Mouse (Mus musculus): ENCODE data around the gene Thap11.

Gene Thap11

GRCm38 (mm10) chr8:105900180-105900940, 45.4 kb downstream of the Thap11 start, which contains the start of gene Pskh1:
Gene Pskh1, plus strand, starts transcription at chr8:105900441.
- peak; percentile 80 for DNase-seq (ENCODE audit: low read depth, low spot score)

DNA sequence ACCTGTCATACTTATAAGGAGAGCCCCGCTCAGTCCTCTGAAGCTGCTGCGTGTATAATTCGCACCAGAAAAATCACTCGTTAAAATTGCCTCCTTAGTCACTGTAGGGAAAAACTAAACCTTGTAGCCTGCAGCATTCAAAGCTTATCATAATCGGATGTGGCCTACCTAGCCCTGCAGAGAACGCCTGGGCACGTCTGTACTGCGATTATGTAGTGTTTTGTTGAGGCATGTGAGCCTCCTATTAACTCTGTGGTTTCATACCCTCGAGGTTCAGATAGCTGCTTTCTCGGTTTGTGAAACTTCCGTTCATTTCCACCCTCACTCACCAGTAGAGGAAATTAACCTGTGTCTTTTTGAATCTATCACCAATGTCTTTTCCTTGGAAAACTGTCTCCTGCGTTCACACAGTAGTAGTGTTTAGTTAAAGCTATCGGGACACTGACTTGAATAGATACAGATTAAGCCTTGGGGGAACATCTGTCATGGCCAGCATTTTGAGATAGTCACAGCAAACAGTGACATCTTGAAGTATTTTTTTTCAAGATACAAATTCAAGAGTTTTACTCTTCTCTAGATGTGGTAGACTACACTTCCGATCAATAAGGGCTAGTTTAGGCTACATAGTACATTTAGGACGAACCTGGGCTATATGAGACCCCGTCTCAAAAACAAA, 46.1 kb downstream of the Thap11 start:
- DNase-seq (ENCODE audit: low read depth, low spot score) = peak; percentile 31

All from c-Kit-negative CD71-positive TER-119-positive erythroid progenitor cells, embryonic 14.5 days (primary cell).